Mouse (Mus musculus) urinary bladder, postnatal 25 days (tissue): ENCODE results near the gene Tmem262.
"Not testable (repeated sequence)": the region's sequence is repeated elsewhere in the genome, so short reads cannot be mapped to it uniquely, and the experiment has no call there.

ENCODE experiments used
- DNase-seq: peaks from one replicate; pipeline ENCODE4 v3.0.0; 2022; ENCODE audit warnings: low spot score

Gene Tmem262

GRCm38 (mm10) chr19:6079983-6080480 lies at the start of gene Tmem262:
Tmem262 (plus strand) TSS chr19:6080033.
- no peak for DNase-seq

- DNase-seq = no peak
Measured at GRCm38 (mm10) chr19:6030520-6031280, 49.1 kb upstream of the Tmem262 start.

- DNase-seq = no peak
Measured at GRCm38 (mm10) chr19:6035966-6036585, 43.8 kb upstream of the Tmem262 start.

- DNase-seq = no peak
Measured at GRCm38 (mm10) chr19:6037695-6038094, 42.1 kb upstream of the Tmem262 start.

GRCm38 (mm10) chr19:6038326-6038725 lies 41.5 kb upstream of the Tmem262 start:
- DNase-seq = no peak

GRCm38 (mm10) chr19:6040002-6040401 lies 39.8 kb upstream of the Tmem262 start:
- no peak for DNase-seq

GRCm38 (mm10) chr19:6042293-6042692 lies 37.5 kb upstream of the Tmem262 start:
- DNase-seq = no peak

GRCm38 (mm10) chr19:6044102-6044501 lies 35.7 kb upstream of the Tmem262 start:
- not testable (repeated sequence) for DNase-seq

- no peak for DNase-seq
Measured at GRCm38 (mm10) chr19:6045366-6046293, 34.2 kb upstream of the Tmem262 start.

- peak; percentile 86 for DNase-seq
Measured at GRCm38 (mm10) chr19:6046294-6047153, 33.3 kb upstream of the Tmem262 start, which contains the start of gene Syvn1. Syvn1 (plus strand) TSS chr19:6046576.

- no peak for DNase-seq
Measured at GRCm38 (mm10) chr19:6047154-6047898, 32.5 kb upstream of the Tmem262 start.

GRCm38 (mm10) chr19:6047899-6048166 lies 32.0 kb upstream of the Tmem262 start:
- no peak for DNase-seq

GRCm38 (mm10) chr19:6048681-6049410 lies 31.0 kb upstream of the Tmem262 start:
- no peak for DNase-seq

GRCm38 (mm10) chr19:6052516-6052915 lies 27.3 kb upstream of the Tmem262 start:
- no peak for DNase-seq

- DNase-seq = no peak
Measured at GRCm38 (mm10) chr19:6054296-6054695, 25.5 kb upstream of the Tmem262 start.

- no peak for DNase-seq
Measured at GRCm38 (mm10) chr19:6056696-6057095, 23.1 kb upstream of the Tmem262 start.

GRCm38 (mm10) chr19:6057313-6058096 lies 22.3 kb upstream of the Tmem262 start, which contains the start of the genes Mrpl49 and Fau:
Mrpl49 (minus strand) TSS chr19:6057785.
Fau (plus strand) TSS chr19:6057844.
- DNase-seq = peak; percentile 99

- no peak for DNase-seq
Measured at GRCm38 (mm10) chr19:6058513-6058912, 21.3 kb upstream of the Tmem262 start.

GRCm38 (mm10) chr19:6058966-6059365 lies 20.9 kb upstream of the Tmem262 start:
- no peak for DNase-seq
